Mouse (Mus musculus) lung, postnatal 36 days (tissue): ENCODE data around the gene Pom121l12.

ENCODE experiments used
- DNase-seq: peaks from one replicate; pipeline ENCODE4 v3.0.0; 2022; ENCODE audit warnings: mixed read lengths

Pom121l12 gene

GRCm38 (mm10) chr11:14598976-14599375 lies at the start of gene Pom121l12:
TSS of gene Pom121l12 (plus strand) at chr11:14599276.
- DNase-seq, result no peak

- no peak for DNase-seq
Measured at GRCm38 (mm10) chr11:14611859-14612258, 12.8 kb downstream of the Pom121l12 start.
